Mouse (Mus musculus) right cerebral cortex, postnatal 4 days (tissue): Measurements from ENCODE around the gene Phka2.

Source experiments
- DNase-seq: peaks from one replicate; pipeline ENCODE4 v3.0.0-alpha.2; 2022

The Phka2 gene

DNA sequence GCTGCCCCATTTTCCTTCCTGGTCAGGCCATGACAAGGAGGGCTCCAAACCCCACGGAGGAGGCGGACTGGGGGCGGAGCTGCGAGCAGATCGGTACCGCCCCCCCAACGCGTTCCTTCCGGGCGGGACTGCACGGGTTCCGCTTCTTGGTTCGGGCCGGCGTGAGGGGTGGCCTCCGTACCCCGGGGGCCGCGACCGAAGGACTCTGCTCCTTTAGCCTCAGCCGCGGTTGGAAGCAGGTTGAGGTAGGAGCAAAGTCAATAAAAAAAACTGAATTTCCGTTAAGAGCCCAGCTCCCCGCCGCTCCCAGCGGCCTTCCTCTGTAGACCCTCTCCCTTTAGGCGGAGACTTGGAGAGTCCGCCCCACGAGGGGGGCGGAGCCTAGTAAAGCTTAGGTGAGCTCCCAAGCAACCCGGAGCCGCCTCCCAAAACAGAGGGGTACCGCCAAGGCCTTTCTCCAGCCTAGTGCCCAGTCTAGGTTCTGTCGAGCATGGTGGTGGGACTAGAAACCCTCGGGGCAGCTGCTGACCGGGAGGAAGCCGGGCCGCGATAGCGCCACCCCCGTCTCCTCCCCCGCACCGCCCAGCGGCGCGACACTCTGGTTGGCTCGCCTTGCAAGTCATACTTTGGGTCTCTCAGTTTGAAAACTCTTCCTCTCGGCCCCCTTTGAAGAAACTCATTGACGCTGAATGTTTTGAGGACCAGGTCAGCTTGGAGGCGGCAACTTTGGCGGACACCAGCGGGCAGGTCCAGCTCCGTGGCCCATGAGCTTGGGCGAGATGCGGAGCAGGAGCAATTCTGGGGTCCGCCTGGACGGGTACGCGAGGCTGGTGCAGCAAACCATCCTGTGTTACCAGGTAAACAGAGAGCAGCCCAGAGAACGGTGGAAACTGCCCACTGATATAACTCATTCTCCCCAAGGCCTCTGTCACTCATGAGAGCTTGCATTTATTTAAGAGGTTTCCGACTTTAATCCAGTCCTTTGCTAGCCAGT, at the start of gene Phka2:
Gene Phka2, plus strand, starts transcription at position 119 of the 994 bp plus-strand sequence.
- DNase-seq = peak; percentile 77

DNA sequence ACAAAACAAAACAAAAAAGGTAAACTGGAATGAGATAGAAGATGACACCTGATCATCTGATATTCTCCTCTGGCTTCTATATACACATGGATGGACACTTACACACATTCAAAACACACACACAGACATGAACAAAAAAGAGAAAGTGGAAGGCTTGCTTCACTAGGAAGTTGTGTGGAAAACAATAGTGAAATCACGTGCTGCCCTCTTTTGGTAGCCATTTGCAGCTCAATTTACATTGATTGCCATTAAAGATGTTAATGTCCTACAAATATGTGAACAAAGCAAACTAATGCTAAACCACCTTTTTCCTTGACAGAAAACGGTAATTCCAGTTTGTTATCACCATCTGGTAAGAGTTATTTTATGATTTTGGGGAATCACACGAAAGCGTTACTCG, 46.3 kb upstream of the Phka2 start:
- no peak for DNase-seq

DNA sequence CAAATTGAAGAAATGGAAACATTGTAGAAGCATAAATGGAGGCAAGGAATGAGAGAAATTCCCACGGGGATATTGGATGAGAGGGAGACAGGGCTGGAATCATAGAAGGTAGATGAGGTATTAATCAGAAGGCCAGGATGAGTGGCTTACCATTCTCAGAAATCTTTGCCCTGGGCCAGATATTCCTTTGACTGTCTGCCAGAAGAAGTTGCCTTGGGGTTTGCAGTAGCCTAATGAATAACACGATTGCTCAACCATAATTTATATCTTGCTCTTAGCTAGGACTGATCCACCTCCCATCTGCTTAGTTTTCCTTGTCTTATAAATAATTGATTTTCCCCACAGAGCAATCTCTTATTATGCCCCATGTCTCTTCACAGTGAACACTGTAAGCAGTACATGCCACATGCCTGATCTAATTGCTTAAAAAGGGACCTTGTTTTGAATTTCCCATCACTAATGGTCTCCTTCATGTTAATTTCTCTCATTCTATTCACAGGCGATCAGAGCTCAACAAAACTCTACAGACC, 30.6 kb upstream of the Phka2 start:
- no peak for DNase-seq

DNA sequence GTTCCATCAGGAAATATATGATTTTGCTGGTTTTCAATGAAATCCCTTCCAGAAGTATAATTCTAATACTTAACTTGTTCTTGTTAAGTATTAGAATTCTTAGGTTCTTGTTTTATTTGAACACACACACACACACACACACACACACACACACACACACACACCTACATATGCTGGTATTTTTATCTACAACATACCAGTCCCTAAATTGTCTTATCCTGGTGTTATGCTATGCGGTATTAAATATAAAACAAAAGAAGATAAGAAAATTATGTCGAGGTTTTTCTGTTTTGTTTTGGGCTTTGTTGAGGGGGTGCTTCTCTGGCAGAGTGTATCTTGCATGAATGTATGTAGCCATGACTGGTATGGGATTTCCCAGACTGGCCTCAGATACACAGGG, 12.2 kb upstream of the Phka2 start:
- DNase-seq = no peak

DNA sequence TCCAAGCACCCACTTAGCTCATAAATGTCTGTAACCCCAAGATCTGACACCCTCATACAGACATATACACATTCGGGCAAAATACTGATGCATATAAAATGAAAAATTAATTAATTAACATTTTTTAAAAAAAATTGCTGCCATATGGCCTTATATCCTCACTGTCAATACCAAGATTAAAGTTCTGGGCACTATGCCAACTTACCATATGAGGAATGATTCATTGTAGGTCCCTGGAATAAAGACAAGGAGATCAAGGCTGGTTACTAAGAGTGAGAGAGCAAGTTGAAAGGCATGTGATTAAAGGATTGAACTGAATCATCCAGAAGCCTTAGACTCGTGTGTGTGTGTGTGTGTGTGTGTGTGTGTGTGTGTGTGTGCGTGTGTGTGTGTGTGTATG, 7.6 kb upstream of the Phka2 start:
- no peak for DNase-seq

DNA sequence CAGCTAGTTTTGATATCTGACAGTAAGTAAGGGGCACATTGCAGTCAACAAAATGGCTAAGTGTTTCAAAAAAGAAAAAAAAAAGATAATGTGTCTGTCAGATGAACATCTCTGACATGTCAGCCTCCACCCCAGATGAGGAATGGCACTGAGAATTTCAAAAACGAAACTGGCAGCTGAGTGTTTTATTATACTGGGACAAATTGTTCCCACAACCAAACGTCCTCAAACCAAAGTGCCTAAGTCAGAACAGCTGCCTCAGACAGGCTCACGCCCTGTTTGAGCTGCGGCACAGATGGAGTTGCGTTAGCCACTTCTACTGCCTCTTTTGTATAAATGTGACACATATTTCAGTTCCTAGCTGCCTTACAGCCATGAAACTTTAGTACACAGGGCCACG, 7.0 kb upstream of the Phka2 start:
- no peak for DNase-seq

DNA sequence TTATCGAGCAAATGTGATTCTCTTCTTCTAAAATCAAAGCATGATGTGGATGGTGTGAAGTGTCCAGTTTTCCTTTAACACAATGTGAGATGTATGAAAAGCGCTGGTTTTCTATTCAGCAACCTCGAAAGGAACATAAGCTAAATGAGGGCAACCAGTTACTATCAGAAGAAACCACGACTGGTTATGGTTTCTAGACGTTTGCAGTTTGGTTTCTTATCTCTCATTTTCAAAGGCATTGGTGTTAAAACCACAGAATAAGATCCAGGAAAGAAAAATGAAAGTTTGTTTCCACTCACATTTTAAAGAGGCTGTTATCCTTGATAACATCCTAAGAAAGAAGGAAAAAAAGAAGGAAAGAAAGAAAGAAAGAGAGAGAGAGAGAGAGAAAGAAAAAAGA, 5.5 kb upstream of the Phka2 start:
- no peak for DNase-seq

DNA sequence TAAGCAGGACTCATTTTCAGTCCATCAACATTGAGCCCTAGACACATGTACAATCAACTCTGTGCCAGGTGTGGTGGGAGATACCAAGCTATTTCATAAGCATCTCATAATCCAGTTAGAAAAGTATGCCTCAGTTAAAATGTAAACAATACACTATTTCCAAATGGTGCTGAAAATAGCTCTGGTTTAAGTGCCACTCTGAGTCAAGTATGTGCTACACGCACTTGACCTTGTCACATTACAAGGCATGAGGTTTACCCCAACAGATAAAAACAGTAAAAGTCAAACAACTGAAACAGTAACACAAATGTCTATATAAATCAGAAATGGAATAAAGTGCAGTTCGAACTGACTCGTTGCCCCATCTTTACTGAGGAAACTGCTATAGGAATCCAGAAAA, 871 bp upstream of the Phka2 start:
- no peak for DNase-seq

DNA sequence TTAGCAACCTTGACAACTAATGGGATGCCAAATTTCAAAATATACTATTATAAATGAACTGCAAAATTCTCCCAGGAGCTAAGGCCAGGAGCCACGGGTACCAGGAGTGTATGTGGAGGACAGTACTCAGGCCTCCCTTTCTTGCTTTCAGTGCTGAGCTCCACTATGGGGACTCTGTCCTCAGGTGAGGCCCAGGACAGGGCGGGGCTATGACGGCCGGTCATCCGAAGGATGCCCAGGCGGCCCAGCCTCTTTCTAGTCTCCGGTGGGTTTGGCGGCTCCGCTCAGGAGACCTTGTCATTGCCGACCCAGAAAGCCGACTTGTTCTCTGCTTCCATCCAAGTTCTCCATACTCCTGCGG, 299 bp upstream of the Phka2 start:
- DNase-seq = no peak

DNA sequence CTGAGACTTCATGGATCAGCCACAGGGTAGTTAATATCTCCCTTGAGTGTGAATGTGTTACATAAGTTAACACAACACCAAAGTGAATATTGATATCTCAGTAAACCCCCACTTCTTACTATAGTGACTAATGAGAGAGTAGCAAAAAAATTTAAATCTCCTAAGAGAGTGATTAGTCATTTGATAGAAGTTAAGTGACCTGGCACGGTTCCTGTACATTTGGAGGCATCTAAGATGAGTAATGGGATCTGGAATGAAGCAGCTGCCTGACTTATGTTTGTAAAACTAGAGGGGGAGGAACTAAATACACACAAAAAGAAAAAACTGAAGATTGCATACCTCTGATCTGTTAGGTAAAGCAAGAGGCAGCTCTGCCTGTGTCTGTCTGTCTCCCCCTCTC, 7.1 kb downstream of the Phka2 start:
- no peak for DNase-seq

DNA sequence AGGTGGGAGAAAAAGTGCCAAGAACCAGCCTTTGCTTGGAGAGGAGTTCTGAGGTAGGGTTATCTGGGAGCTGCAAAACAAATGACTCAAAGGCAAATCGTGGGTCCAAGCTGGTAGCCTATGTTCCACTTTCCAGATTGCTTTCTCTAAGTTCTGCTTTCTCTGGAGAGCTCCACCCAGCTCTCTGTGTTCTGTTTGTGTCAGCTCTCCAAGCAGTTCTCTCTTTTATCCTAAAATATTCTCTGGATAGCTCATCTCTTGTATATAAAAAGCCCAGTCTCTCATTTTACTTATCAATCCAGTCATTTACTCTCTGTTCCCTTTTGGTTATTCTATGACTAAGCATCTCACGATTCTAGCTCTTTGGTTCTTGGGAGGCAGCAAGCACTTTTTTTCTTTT, 8.2 kb downstream of the Phka2 start:
- DNase-seq = no peak

DNA sequence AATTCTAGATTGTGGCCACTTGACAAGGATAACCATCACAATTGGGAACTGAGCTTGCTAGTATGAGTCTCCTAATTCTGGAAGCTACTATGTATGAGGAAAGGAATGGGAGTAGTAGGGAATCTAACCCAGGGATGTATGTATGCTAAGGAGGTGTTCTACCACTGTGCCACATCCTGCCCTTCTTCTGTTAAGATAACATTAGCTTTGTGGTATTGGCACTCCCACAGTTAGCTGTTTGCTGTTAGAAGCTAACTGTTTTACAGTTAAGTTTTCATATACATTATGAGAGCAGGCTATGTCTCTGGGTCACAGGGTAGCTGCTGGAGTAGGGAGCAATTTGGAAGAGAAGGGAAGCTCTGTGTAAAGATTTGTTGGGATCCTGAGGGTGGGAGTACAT, 14.1 kb downstream of the Phka2 start:
- no peak for DNase-seq

DNA sequence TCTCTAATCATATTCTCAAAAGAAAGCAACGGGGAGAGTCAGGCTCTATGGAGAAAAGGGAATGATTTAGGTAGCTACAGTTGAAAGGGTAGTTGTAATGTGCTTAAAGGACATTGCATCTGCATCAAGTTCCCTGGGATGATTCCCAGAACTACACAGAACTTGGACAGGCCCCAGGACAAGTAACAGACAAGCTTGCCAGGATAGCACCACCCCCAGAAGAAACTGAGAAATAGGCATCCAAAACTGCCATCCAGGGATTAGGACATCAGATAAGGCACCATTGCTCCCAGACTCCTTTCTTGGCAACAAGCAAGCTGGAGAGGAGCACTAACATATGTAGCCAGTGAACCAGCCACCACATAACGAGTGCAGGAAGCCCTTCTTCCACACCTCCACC, 40.8 kb downstream of the Phka2 start:
- no peak for DNase-seq

DNA sequence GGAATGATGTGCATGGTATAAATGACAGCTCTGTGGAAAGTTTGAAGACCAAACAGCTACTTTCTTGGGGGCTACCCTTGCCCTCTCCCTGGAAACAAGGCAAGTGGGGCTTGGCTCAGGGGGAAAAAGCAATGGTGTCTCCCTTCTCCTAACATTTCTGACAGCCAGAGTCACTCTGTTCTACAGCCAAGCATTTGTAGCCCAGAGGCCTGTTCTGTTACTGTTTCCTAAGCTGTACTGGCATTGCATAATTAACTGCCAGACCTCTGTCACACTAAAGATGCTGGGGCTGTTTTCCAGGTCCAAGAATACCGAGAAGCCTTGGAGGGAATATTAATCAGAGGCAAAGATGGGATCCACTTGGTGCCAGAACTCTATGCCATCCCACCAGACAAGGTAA, 46.9 kb downstream of the Phka2 start:
- no peak for DNase-seq

DNA sequence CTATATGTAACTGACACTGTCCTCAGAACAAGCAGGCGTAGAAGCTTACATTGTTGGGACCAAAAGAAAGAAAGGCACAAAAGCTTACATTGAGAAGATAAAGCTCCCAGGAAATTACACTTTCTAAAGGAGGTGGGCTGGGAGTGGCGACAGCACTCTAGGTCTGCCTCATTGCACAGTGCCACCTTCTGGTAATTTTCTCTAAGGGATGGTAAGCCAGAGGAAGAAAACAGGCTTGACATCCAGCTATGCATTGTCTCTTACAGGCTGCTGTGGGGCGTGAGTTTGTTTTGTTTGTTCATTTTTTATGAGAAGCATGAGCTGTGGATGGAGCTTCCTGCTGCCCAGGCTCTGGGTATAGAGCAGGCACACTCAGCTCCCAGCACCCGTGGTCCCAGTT, 50.1 kb downstream of the Phka2 start:
- DNase-seq = no peak

DNA sequence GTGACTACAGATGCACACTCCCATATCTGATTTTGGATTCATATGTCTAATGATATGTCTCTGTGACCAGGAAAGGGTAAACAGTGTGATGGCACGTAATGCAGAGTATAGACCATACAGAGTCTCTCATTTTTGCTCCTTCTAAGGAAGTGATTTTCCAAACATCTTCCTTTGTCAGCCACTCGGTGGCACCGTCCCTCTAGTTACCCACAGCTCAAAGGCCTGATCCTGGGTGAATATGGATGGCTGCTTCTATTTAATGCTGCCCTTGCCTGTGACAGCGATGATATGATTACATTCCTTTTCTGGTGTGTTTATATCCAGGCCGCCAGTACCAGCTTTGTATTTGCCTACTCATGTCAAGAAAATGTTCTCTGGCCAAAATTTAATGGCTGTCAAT, 81.6 kb downstream of the Phka2 start:
- no peak for DNase-seq

DNA sequence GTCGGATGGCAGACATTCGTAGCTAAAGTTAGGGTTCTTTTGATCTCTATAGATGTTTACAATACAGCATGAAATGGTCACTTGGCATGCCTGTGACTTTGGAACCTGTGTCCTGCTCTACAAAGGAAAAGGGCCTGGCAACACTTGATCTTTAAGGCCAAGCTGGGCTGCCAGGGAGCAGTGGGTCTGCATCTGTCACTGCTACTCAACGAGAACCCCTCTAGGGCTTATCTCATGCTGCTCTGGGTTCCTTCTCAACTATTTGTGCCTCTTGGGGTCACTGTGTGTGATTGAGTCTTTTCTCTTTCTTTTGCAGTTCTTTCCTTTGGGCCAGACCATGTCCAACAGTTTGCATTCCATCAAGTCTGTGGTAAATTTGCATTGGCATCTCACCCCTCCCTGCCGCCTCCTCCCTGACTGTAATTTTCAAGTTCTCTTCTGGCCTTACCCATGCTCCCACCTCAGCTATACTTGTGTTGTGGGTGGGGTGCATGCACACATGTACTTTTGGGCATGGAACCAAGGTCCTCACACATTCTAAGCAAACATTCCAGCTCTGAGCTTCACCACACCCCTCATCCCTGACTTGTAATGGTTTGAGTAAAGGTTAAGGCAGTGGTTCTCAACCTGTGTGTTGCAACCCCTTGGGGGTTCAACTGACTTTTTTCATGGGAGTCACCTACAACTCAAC, 82.3 kb downstream of the Phka2 start:
- no peak for DNase-seq

DNA sequence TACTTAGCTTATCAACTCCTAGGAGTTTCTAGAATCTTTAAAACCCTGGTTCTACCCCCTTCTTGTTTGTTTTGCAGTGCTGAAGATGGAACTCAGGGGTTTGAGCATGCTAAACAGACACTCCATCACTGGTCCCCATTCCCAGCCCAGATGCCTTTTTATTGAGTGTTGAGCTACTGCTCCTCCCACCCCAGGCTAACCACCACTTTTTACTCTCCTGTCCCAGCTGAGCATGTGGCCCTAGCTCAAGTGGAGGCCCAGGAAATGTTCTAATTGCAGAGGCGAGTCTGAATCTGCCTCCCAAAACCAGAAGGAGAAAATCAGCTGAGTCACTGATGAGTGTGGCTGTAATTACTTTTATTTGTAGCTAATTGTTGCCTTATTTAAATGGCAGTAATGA, 83.1 kb downstream of the Phka2 start:
- DNase-seq = no peak

DNA sequence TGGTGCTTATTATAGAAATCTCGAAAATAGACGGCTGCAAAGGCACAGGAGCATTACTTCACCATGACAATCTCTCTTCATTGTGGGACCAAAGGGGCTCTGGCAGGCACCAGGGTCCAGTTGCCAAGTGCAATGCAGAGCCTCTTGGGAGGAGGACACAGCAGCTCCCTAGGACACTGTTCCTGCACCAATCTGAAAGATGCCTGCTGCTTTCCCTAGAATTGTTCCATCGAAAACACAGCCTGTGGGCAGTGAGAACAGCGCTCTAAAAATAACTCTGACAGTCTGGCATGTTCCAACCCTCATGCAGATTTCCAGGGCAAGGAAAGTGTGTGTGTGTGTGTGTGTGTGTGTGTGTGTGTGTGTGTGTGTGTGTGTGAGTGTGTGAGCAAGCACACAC, 86.6 kb downstream of the Phka2 start:
- DNase-seq = no peak

DNA sequence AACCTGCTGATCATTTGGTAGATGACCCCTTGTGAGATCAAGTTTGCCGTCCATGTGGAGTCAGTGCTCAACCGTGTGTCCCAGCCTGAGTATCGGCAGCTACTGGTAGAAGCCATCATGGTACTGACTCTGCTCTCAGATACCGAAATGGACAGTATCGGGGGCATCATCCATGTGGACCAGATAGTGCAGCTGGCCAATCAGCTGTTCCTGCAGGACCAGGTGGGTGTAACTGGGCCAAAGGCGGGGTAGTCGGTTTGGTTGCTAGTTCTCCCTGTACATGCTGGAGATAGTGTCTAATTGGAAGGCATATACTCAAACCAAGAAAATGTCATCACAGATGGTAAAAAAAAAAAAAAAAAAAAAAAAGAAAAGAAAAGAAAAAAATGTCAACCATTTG, 88.2 kb downstream of the Phka2 start:
- DNase-seq = no peak

DNA sequence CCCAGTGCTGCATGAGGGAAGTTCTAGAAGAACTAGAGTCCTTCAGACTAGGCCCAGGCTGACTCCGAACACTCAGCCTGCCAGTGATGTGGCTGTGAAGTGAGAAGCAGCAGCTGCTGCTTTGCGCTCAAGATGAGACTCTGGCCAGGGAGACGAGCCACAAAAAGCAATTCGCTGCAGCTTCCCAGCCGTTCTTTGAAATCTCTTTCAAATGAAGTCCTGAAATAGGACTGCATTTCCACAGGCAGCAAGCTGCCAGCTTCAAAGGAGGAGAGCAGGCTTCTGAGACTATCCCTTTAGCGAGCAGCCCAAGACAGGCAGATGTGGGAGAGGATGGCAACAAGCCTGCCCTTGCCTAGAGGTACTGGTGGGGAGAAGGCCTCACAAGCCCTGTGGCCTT, 91.0 kb downstream of the Phka2 start:
- DNase-seq = peak; percentile 32

DNA sequence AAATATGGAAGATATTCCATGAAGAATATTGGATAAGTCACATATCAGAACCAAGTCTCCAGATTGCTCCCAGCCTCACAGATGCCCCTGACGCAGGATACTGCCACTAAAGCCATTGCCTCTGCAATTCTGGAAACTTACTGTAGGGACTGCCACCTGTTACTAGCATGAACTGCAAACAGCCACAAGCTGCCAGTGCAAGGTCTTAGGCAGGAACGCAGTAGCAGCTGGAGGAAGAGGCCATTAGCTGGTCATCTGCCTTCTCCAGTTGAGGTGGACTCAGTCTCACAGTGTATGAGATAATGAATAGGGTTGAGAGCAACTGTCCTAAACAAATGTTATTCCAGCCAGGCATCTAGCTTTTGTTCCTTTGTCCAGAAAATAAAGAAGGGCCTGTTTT, 96.1 kb downstream of the Phka2 start:
- no peak for DNase-seq

DNA sequence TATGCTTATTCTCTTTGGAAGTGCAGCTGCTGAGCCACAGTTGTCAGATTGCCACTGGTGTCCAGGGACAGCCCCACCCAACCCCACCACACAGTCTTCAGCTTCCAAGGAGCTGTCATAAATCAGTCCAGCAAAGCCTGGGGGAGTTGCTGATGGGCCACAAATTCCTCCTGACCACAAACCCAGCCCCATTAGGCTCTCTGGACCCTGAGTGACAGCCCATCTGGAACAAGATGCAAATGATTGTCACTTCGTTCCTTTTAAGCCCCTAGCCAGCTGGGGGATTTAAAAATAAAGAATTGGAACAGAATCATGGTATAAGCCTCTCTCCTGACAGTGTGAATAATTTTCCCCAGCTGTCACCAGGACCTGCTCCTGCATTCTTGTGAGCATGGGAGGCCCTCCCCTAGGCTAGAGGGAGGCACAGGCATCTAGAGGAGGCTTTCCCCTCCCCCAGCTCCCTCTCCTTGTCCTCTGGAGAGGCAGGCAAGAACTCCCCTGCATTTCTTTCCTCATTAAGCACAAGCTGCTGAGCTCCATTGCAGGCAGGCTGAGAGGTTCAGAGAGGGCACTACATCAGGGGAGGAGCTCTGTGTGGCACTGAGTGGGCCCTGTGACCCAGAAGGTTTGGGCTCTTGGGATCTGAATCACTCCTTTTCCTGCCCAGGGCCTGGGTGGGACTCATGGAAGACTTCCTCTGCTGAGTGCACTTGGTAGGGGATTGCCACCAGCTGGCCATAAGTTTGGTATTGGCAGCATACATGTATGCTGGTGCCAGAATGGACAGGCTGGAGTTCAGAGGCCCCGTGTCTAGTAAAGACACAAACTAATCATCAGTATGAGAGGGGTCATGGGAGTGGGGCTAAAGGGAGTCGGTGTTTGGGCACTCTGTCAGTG, 96.8 kb downstream of the Phka2 start:
- DNase-seq = peak; percentile 21
